Mouse (Mus musculus) hindbrain, embryonic 15.5 days (tissue): ENCODE data around the gene Spdya. TPM values are rescaled to one million over a fixed set of nuclear protein-coding genes. Genes with fewer than 3 reads are reported as not detected.

Source experiments
- ATAC-seq: fragments of 200-750 bp; cut with Nextera tagmentation; 2 replicates; pipeline ENCODE4 v1.8.0; 2017; ENCODE audit warnings: low read depth, moderate number of reproducible peaks, moderate TSS enrichment; ENCODE audit not compliant: low FRiP score
- H3K27ac ChIP-seq: fragments of 300-500 bp; sonication (generic); replicated peaks from 2 replicates; pipeline ENCODE4 v1.5.1; 2015; ENCODE audit warnings: mild to moderate bottlenecking, inconsistent platforms
- H3K27me3 ChIP-seq: fragments of 300-500 bp; sonication (generic); 2 replicates; pipeline ENCODE4 v1.6.1; 2015; ENCODE audit warnings: control low read depth, inconsistent platforms
- H3K36me3 ChIP-seq: fragments of 300-500 bp; sonication (generic); 2 replicates; pipeline ENCODE4 v1.6.1; 2015; ENCODE audit warnings: control low read depth, inconsistent platforms
- H3K4me1 ChIP-seq: fragments of 300-500 bp; sonication (generic); replicated peaks from 2 replicates; pipeline ENCODE4 v1.6.1; 2015; ENCODE audit warnings: control low read depth, inconsistent platforms
- H3K4me2 ChIP-seq: fragments of 300-500 bp; sonication (generic); 2 replicates; pipeline ENCODE4 v1.6.1; 2015; ENCODE audit warnings: moderate library complexity, mild to moderate bottlenecking, inconsistent platforms
- H3K4me3 ChIP-seq: fragments of 300-500 bp; sonication (generic); 2 replicates; pipeline ENCODE4 v1.5.1; 2015; ENCODE audit warnings: mild to moderate bottlenecking, inconsistent platforms
- H3K9ac ChIP-seq: fragments of 300-500 bp; sonication (generic); 2 replicates; pipeline ENCODE4 v1.6.1; 2015; ENCODE audit warnings: inconsistent platforms
- H3K9me3 ChIP-seq: fragments of 300-500 bp; sonication (generic); 2 replicates; pipeline ENCODE4 v1.6.1; 2016; ENCODE audit warnings: control low read depth, inconsistent platforms
- WGBS: fragments of 180-500 bp; shearing (Covaris S2); methylation state at CpG from one replicate; pipeline ENCODE4 v1.1.7; 2015; 5-methylcytosine and 5-hydroxymethylcytosine counted together
- polyA plus RNA-seq: library from polyadenylated mRNA; unstranded; fragments of >200 nt; fragmentation: Nextera tagmentation; extraction: Ambion mirVana; gene quantifications from 2 replicates; pipeline ENCODE4 v1.2.1, GENCODE M21; 2015

Gene Spdya
- polyA plus RNA-seq, 1 experiment from 2014 or later: 1.5 TPM

- Histone ChIP-seq H3K4me1 (no peaks in the 10 kb centered on the region), H3K36me3 (no peaks in the 10 kb centered on the region), H3K9me3 (no peaks in the 10 kb centered on the region), H3K9ac (no peak overlapping the region), H3K4me3 (no peak overlapping the region), H3K4me2 (no peak overlapping the region), H3K27ac (no peak overlapping the region), H3K27me3 (no peaks in the 10 kb centered on the region)
- no peak for ATAC-seq
- WGBS: 94% methylated on average over 1 of the region's 1 CpGs
Observed at GRCm38 (mm10) chr17:71579176-71579705, 27.4 kb downstream of the Spdya start.

GRCm38 (mm10) chr17:71597881-71598658 lies 46.2 kb downstream of the Spdya start:
- Histone ChIP-seq H3K4me2 (peak overlapping the region; percentile 85), H3K27me3 (no peaks in the 10 kb centered on the region), H3K9ac (peak overlapping the region; percentile 57), H3K9me3 (no peaks in the 10 kb centered on the region), H3K4me3 (peak overlapping the region; percentile 54), H3K36me3 (no peaks in the 10 kb centered on the region), H3K27ac (peak overlapping the region; percentile 82), H3K4me1 (peaks cover 34% of the 10 kb centered on the region)
- ATAC-seq: peak; percentile 79
- under 1% methylated on average over 48 of the region's 48 CpGs for WGBS

- 6% methylated on average over 42 of the region's 42 CpGs for WGBS
- Histone ChIP-seq H3K4me3 (peak overlapping the region; percentile 54), H3K9ac (peak overlapping the region; percentile 57), H3K4me1 (peaks cover 34% of the 10 kb centered on the region), H3K4me2 (peak overlapping the region; percentile 85), H3K36me3 (no peaks in the 10 kb centered on the region), H3K27me3 (no peaks in the 10 kb centered on the region), H3K27ac (peak overlapping the region; percentile 82), H3K9me3 (no peaks in the 10 kb centered on the region)
- peak; percentile 97 for ATAC-seq
Observed at GRCm38 (mm10) chr17:71598659-71599554, 47.0 kb downstream of the Spdya start.

- peak; percentile 99 for ATAC-seq
- 6% methylated on average over 35 of the region's 40 CpGs for WGBS
- peaks cover 7% of the 10 kb centered on the region; the same call in 1 of the 2 replicates for H3K36me3 ChIP-seq
- peak within 1 kb of the TSS; percentile 70 for H3K27ac ChIP-seq
- H3K9ac ChIP-seq: peak within 1 kb of the TSS; percentile 88
- peaks cover 24% of the 10 kb centered on the region for H3K4me1 ChIP-seq
- H3K27me3 ChIP-seq: no peaks in the 10 kb centered on the region
- peak within 1 kb of the TSS; percentile 99 for H3K4me3 ChIP-seq
- peak within 1 kb of the TSS; percentile 66 for H3K4me2 ChIP-seq
- H3K9me3 ChIP-seq: no peaks in the 10 kb centered on the region
Observed at GRCm38 (mm10) chr17:71615638-71616318, 63.9 kb downstream of the Spdya start, which contains the start of gene Wdr43. Gene Wdr43, plus strand, starts transcription at chr17:71615895.

- under 1% methylated on average over 52 of the region's 73 CpGs for WGBS
- Histone ChIP-seq H3K9me3 (no peaks in the 10 kb centered on the region), H3K27me3 (no peaks in the 10 kb centered on the region), H3K4me2 (peak overlapping the region; percentile 66), H3K36me3 (peaks cover 7% of the 10 kb centered on the region; the same call in 1 of the 2 replicates), H3K4me1 (peaks cover 24% of the 10 kb centered on the region), H3K27ac (peak overlapping the region; percentile 70), H3K4me3 (peak overlapping the region; percentile 99), H3K9ac (peak overlapping the region; percentile 88)
- peak; percentile 91 for ATAC-seq
Observed at GRCm38 (mm10) chr17:71616319-71617032, 64.6 kb downstream of the Spdya start.

GRCm38 (mm10) chr17:71617033-71617362 lies 65.1 kb downstream of the Spdya start:
- H3K9ac ChIP-seq: peak overlapping the region; percentile 88
- peak overlapping the region; percentile 66 for H3K4me2 ChIP-seq
- peak overlapping the region; percentile 99 for H3K4me3 ChIP-seq
- H3K4me1 ChIP-seq: peaks cover 24% of the 10 kb centered on the region
- ATAC-seq: no peak
- no peaks in the 10 kb centered on the region for H3K9me3 ChIP-seq
- no peaks in the 10 kb centered on the region for H3K27me3 ChIP-seq
- under 1% methylated on average over 10 of the region's 10 CpGs for WGBS
- peaks cover 7% of the 10 kb centered on the region; the same call in 1 of the 2 replicates for H3K36me3 ChIP-seq
- no peak overlapping the region for H3K27ac ChIP-seq

GRCm38 (mm10) chr17:71617974-71618373 lies 66.1 kb downstream of the Spdya start:
- Histone ChIP-seq H3K4me2 (peak overlapping the region; percentile 66), H3K4me1 (peaks cover 24% of the 10 kb centered on the region), H3K4me3 (peak overlapping the region; percentile 99; the same call in 1 of the 2 replicates), H3K9ac (no peak overlapping the region), H3K9me3 (no peaks in the 10 kb centered on the region), H3K36me3 (peaks cover 7% of the 10 kb centered on the region; the same call in 1 of the 2 replicates), H3K27me3 (no peaks in the 10 kb centered on the region), H3K27ac (no peak overlapping the region)
- WGBS: 82% methylated on average over 4 of the region's 4 CpGs
- no peak for ATAC-seq

GRCm38 (mm10) chr17:71631806-71632205 lies 79.9 kb downstream of the Spdya start:
- 93% methylated on average over 10 of the region's 10 CpGs for WGBS
- H3K36me3 ChIP-seq: peaks cover 62% of the 10 kb centered on the region
- ATAC-seq: no peak
- H3K27me3 ChIP-seq: no peaks in the 10 kb centered on the region
- H3K9ac ChIP-seq: no peak overlapping the region
- H3K27ac ChIP-seq: no peak overlapping the region
- H3K4me1 ChIP-seq: no peaks in the 10 kb centered on the region
- H3K4me3 ChIP-seq: no peak overlapping the region
- H3K9me3 ChIP-seq: no peaks in the 10 kb centered on the region
- no peak overlapping the region for H3K4me2 ChIP-seq

GRCm38 (mm10) chr17:71633350-71633749 lies 81.5 kb downstream of the Spdya start:
- Histone ChIP-seq H3K36me3 (peaks cover 59% of the 10 kb centered on the region), H3K9me3 (no peaks in the 10 kb centered on the region), H3K4me1 (no peaks in the 10 kb centered on the region), H3K27me3 (no peaks in the 10 kb centered on the region), H3K9ac (no peak overlapping the region), H3K4me3 (no peak overlapping the region), H3K27ac (no peak overlapping the region), H3K4me2 (no peak overlapping the region)
- ATAC-seq: no peak
- 84% methylated on average over 8 of the region's 8 CpGs for WGBS

- no peaks in the 10 kb centered on the region for H3K27me3 ChIP-seq
- 96% methylated on average over 8 of the region's 8 CpGs for WGBS
- peaks cover 70% of the 10 kb centered on the region for H3K36me3 ChIP-seq
- H3K9me3 ChIP-seq: no peaks in the 10 kb centered on the region
- no peak overlapping the region for H3K4me3 ChIP-seq
- no peak for ATAC-seq
- H3K4me2 ChIP-seq: no peak overlapping the region
- H3K9ac ChIP-seq: no peak overlapping the region
- no peak overlapping the region for H3K27ac ChIP-seq
- no peaks in the 10 kb centered on the region for H3K4me1 ChIP-seq
Observed at GRCm38 (mm10) chr17:71636786-71637185, 84.9 kb downstream of the Spdya start.

GRCm38 (mm10) chr17:71637750-71638265 lies 85.9 kb downstream of the Spdya start:
- no peaks in the 10 kb centered on the region for H3K4me1 ChIP-seq
- no peaks in the 10 kb centered on the region for H3K9me3 ChIP-seq
- no peak for ATAC-seq
- WGBS: 88% methylated on average over 4 of the region's 4 CpGs
- no peak overlapping the region for H3K27ac ChIP-seq
- no peaks in the 10 kb centered on the region for H3K27me3 ChIP-seq
- no peak overlapping the region for H3K4me2 ChIP-seq
- no peak overlapping the region for H3K9ac ChIP-seq
- H3K36me3 ChIP-seq: peaks cover 75% of the 10 kb centered on the region
- H3K4me3 ChIP-seq: no peak overlapping the region
